Mouse (Mus musculus) B cell, adult 2 months (primary cell): ENCODE results near the gene 2410015M20Rik.
"Not testable (repeated sequence)": the region's sequence is repeated elsewhere in the genome, so short reads cannot be mapped to it uniquely, and the experiment has no call there.

Experiments
- DNase-seq, 2 experiments: peaks; one replicate each; pipeline ENCODE4 v3.0.0; 2022

The 2410015M20Rik gene

GRCm38 (mm10) chr17:56609452-56610171 lies at the start of gene 2410015M20Rik:
Gene 2410015M20Rik (minus strand): TSS chr17:56609771.
- peak; percentile 90 to 93 for DNase-seq

- DNase-seq = no peak
These were observed 46.6 kb upstream of the 2410015M20Rik start for GRCm38 (mm10) chr17:56656171-56656570.

GRCm38 (mm10) chr17:56655311-56655710 lies 45.7 kb upstream of the 2410015M20Rik start:
- no peak for DNase-seq

- no peak for DNase-seq
These were observed 45.2 kb upstream of the 2410015M20Rik start for GRCm38 (mm10) chr17:56654771-56655170.

- no peak for DNase-seq
These were observed 42.2 kb upstream of the 2410015M20Rik start for GRCm38 (mm10) chr17:56651801-56652200.

GRCm38 (mm10) chr17:56647546-56647945 lies 38.0 kb upstream of the 2410015M20Rik start:
- no peak for DNase-seq

- DNase-seq = no peak
These were observed 33.7 kb upstream of the 2410015M20Rik start for GRCm38 (mm10) chr17:56643237-56643636.

- peak; percentile 73 to 81 for DNase-seq
These were observed 24.5 kb upstream of the 2410015M20Rik start for GRCm38 (mm10) chr17:56634023-56634422.

GRCm38 (mm10) chr17:56631807-56632206 lies 22.2 kb upstream of the 2410015M20Rik start:
- DNase-seq = no peak

- DNase-seq = not testable (repeated sequence)
These were observed 20.5 kb upstream of the 2410015M20Rik start for GRCm38 (mm10) chr17:56629800-56630781.

GRCm38 (mm10) chr17:56627530-56628277 lies 18.1 kb upstream of the 2410015M20Rik start, which contains the start of gene Catsperd:
Gene Catsperd (plus strand): TSS chr17:56628143.
- DNase-seq = peak; percentile 26 to 32

GRCm38 (mm10) chr17:56626754-56627470 lies 17.3 kb upstream of the 2410015M20Rik start, which contains the start of gene Lonp1:
Gene Lonp1 (minus strand): TSS chr17:56626887.
- peak; percentile 98 for DNase-seq

- no peak for DNase-seq
These were observed 16.7 kb upstream of the 2410015M20Rik start for GRCm38 (mm10) chr17:56626260-56626659.

- peak in 1 of 2 experiments; percentile 16 for DNase-seq
These were observed 15.9 kb upstream of the 2410015M20Rik start for GRCm38 (mm10) chr17:56625495-56625894.

- no peak for DNase-seq
These were observed 8.1 kb upstream of the 2410015M20Rik start for GRCm38 (mm10) chr17:56617628-56618027.

GRCm38 (mm10) chr17:56616725-56617124 lies 7.2 kb upstream of the 2410015M20Rik start:
- no peak for DNase-seq

- no peak for DNase-seq
These were observed 6.2 kb upstream of the 2410015M20Rik start for GRCm38 (mm10) chr17:56615792-56616191.

- DNase-seq = no peak
These were observed 5.7 kb upstream of the 2410015M20Rik start for GRCm38 (mm10) chr17:56615136-56615784.

GRCm38 (mm10) chr17:56614391-56615135 lies 5.0 kb upstream of the 2410015M20Rik start:
- DNase-seq = peak; percentile 12 to 19

- peak; percentile 43 to 50 for DNase-seq
These were observed 4.3 kb upstream of the 2410015M20Rik start for GRCm38 (mm10) chr17:56613893-56614292.
